Mouse (Mus musculus): ENCODE measurements at regions not wholly inside any gene's neighbourhood (a gene's known extent, or its start where the extent isn't known, plus 50 kb on each side); places are given as distances from the start of the nearest gene placed in this dataset.

DNA sequence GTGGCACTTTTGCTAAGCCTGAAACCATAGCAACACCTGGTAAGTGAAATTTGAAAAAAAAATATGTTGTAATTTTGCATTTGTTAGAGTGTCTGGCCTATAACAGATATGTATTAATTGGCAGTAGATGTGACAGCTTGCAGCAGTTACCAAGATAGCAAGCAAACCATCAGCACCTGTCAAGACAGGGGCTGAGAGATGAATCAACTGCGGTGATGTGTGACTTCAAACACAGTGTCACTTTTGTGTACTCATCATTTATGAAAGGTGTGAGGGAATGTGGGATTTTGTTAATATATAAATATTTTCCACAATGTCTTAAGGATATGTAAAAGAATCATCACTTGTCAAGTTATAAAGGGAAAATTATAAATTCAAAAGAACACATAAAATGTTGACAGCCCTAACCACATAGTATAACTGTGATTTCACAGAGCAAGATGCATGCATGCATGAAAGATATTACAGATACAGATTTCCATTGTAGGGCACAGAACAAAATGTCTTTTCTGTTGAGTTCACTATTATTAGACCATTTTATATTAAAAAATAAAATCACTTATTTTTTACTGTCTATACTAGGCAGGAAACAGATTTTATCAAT is 1344.7 kb downstream of the Grik2 start:
- Histone ChIP-seq H3K36me3 (ENCODE audit: control insufficient read depth, insufficient read depth, low read length) (no peaks in the 10 kb centered on the region), H3K4me3 (ENCODE audit: insufficient read depth, low read depth, low read length) (no peak overlapping the region), H3K9ac (ENCODE audit: low read depth, low read length) (no peak overlapping the region), H3K79me2 (ENCODE audit: control insufficient read depth, insufficient read depth, low read length) (no peaks in the 10 kb centered on the region), H3K27me3 (ENCODE audit: control insufficient read depth, insufficient read depth, low read length) (no peaks in the 10 kb centered on the region), H3K4me1 (ENCODE audit: control insufficient read depth, insufficient read depth, low read length) (no peaks in the 10 kb centered on the region), H3K27ac (replicated peaks; ENCODE audit: insufficient read depth, low read depth, low read length) (no peak overlapping the region)
- TF ChIP-seq POLR2A (IDR thresholded peaks at IDR 0.05; ENCODE audit: extremely low read depth, insufficient read depth, low read length) (no peak), CTCF (IDR thresholded peaks at IDR 0.05; ENCODE audit: low read depth, low read length) (no peak)
- WGBS = 87% methylated on average over 1 of the region's 1 CpGs
- DNase-seq (ENCODE audit: extremely low read depth, low read depth, low spot score) = no peak

DNA sequence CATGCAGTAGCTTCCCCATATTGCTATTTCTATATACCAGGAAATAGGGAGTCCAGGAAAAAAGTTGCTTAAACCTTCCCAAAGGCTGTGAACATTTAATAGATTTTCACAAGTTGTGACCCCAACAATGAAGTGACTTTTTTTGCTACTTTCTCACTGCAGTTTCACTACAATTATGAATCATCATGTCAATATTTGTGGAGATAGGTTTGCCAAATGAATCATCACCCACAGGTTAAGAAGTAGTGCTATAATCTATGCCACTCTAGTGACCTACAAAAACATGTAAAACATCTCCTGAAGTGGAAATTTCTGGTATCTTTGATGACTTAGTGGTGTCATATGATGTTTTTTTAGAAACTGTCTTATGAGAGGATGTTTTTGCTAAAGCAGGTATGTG is 1355.3 kb downstream of the Grik2 start:
- TF ChIP-seq CTCF (IDR thresholded peaks at IDR 0.05; ENCODE audit: low read depth, low read length) = no peak
- TF ChIP-seq POLR2A (IDR thresholded peaks at IDR 0.05; ENCODE audit: extremely low read depth, insufficient read depth, low read length) = no peak
- Histone ChIP-seq H3K4me1 (ENCODE audit: control insufficient read depth, insufficient read depth, low read length) (no peaks in the 10 kb centered on the region), H3K36me3 (ENCODE audit: control insufficient read depth, insufficient read depth, low read length) (no peaks in the 10 kb centered on the region), H3K4me3 (ENCODE audit: insufficient read depth, low read depth, low read length) (no peak overlapping the region), H3K27ac (replicated peaks; ENCODE audit: insufficient read depth, low read depth, low read length) (no peak overlapping the region), H3K27me3 (ENCODE audit: control insufficient read depth, insufficient read depth, low read length) (no peaks in the 10 kb centered on the region), H3K9ac (ENCODE audit: low read depth, low read length) (no peak overlapping the region), H3K79me2 (ENCODE audit: control insufficient read depth, insufficient read depth, low read length) (no peaks in the 10 kb centered on the region)
- DNase-seq (ENCODE audit: extremely low read depth, low read depth, low spot score) = no peak

DNA sequence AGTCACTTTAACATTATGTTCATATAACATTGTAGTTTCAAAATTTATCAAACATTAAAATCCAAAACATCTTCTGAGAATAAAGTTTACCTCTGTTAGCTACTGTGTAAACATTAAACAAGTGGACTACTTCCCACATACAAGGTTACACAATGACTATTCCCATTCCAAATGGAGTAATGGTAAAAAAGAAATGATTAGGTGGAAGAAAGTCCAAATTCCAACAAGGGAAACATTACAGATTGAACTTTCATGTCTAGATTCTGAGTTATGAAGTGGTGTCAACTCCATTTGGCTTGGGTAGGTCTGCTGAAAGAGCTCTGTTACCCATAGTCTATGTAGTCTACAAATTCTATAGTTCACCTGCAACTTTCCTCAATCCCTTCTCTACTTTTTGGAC is 1363.1 kb downstream of the Grik2 start:
- DNase-seq (ENCODE audit: extremely low read depth, low read depth, low spot score) = peak; percentile 70
- Histone ChIP-seq H3K27ac (replicated peaks; ENCODE audit: insufficient read depth, low read depth, low read length) (no peak overlapping the region), H3K9ac (ENCODE audit: low read depth, low read length) (no peak overlapping the region), H3K4me3 (ENCODE audit: insufficient read depth, low read depth, low read length) (no peak overlapping the region), H3K79me2 (ENCODE audit: control insufficient read depth, insufficient read depth, low read length) (no peaks in the 10 kb centered on the region), H3K27me3 (ENCODE audit: control insufficient read depth, insufficient read depth, low read length) (no peaks in the 10 kb centered on the region), H3K36me3 (ENCODE audit: control insufficient read depth, insufficient read depth, low read length) (no peaks in the 10 kb centered on the region), H3K4me1 (ENCODE audit: control insufficient read depth, insufficient read depth, low read length) (no peaks in the 10 kb centered on the region)
- no peak for TF ChIP-seq CTCF (IDR thresholded peaks at IDR 0.05; ENCODE audit: low read depth, low read length)

DNA sequence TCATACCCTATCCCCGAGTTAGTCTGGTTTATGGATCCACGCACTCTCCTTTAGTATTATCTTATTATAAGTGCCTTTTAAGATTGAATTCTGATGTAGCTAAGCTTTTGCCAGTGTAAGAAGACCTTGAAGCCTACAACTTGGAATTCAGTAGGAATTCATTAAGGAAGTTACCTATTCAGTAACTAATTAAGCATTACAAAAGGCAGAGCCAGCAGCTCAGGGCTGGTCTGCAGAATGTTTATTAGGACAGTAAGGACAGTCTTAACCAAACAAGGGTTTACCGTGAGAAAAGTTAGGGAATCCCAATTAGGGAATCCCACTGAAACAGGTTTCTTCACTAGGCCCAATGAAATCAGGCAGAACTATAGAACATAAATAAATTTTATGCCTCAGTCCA is 1383.5 kb downstream of the Grik2 start:
- H3K27ac ChIP-seq (replicated peaks; ENCODE audit: insufficient read depth, low read depth, low read length) = no peak overlapping the region
- 73% methylated on average over 3 of the region's 3 CpGs for WGBS

More for the DNA sequence above, 1383.5 kb downstream of the Grik2 start:
- no peak overlapping the region for H3K4me3 ChIP-seq (ENCODE audit: insufficient read depth, low read depth, low read length)
- no peaks in the 10 kb centered on the region for H3K79me2 ChIP-seq (ENCODE audit: control insufficient read depth, insufficient read depth, low read length)
- no peak overlapping the region for H3K9ac ChIP-seq (ENCODE audit: low read depth, low read length)
- H3K36me3 ChIP-seq (ENCODE audit: control insufficient read depth, insufficient read depth, low read length) = no peaks in the 10 kb centered on the region
- DNase-seq (ENCODE audit: extremely low read depth, low read depth, low spot score) = no peak
- no peaks in the 10 kb centered on the region for H3K27me3 ChIP-seq (ENCODE audit: control insufficient read depth, insufficient read depth, low read length)
- no peaks in the 10 kb centered on the region for H3K4me1 ChIP-seq (ENCODE audit: control insufficient read depth, insufficient read depth, low read length)
- TF ChIP-seq POLR2A (IDR thresholded peaks at IDR 0.05; ENCODE audit: extremely low read depth, insufficient read depth, low read length) (no peak), CTCF (IDR thresholded peaks at IDR 0.05; ENCODE audit: low read depth, low read length) (no peak)
